9 mouse cellular contexts compared by ENCODE assay signal in genomic region chr19:47909387-47910116, GRCm38 (mm10). TPM values are rescaled to one million over a fixed set of nuclear protein-coding genes. Genes with fewer than 3 reads are reported as not detected.
A peak's percentile ranks its signal among the peaks of the same experiment; 100 is the strongest.
DNase-seq lines count a peak whose midpoint lies in the region; ATAC-seq and TF ChIP-seq lines count a peak whose summit lies in the region.
"Had no signal": no experiment of that assay in that cellular context is flagged by ENCODE, and none has a peak within 500 bp of the region (broad histone marks: within the 10 kb centered on the region; RNA-seq: fewer than 3 reads in every experiment).

No protein-coding gene starts in this region.

- H3K27ac ChIP-seq in cerebellum, adult 2 months (ENCODE audit: insufficient read depth, low read length) = no peak overlapping the region
- peak overlapping the region; percentile 98 for H3K27ac ChIP-seq in limb, embryonic 10.5 days
- H3K27ac ChIP-seq in midbrain, embryonic 15.5 days = peak overlapping the region; percentile 93
- H3K27ac ChIP-seq: macrophage had no signal

- H3K27me3 ChIP-seq in cerebellum, adult 2 months (ENCODE audit: control insufficient read depth, insufficient read depth, low read length) = no peaks in the 10 kb centered on the region
- H3K27me3 ChIP-seq in limb, embryonic 10.5 days (ENCODE audit: low read depth, poor library complexity, severe bottlenecking) = no peaks in the 10 kb centered on the region
- no peaks in the 10 kb centered on the region for H3K27me3 ChIP-seq in midbrain, embryonic 15.5 days (replicated peaks)

- peak; percentile 34 to 39 for DNase-seq in cerebellum, postnatal 10 days
- DNase-seq in cerebellum, adult 2 months = no peak
- peak; percentile 56 for DNase-seq in NIH3T3 (ENCODE audit: low read depth)
- peak; percentile 71 for DNase-seq in forelimb bud, embryonic 11.5 days (ENCODE audit: low read depth, low spot score)
- DNase-seq in limb, embryonic 10.5 days (ENCODE audit: low spot score) = peak; percentile 73
- DNase-seq in cerebellum, postnatal 14 days = no peak
- DNase-seq in urinary bladder, postnatal 25 days (ENCODE audit: low spot score) = no peak

- peaks cover 38% of the 10 kb centered on the region for H3K36me3 ChIP-seq in limb, embryonic 10.5 days
- H3K36me3 ChIP-seq in midbrain, embryonic 15.5 days (replicated peaks) = no peaks in the 10 kb centered on the region

- WGBS in cerebellum, adult 2 months = 5% methylated on average over 10 of the region's 10 CpGs
- 1% methylated on average over 10 of the region's 10 CpGs for WGBS in limb, embryonic 10.5 days
- 3% methylated on average over 10 of the region's 10 CpGs for WGBS in midbrain, embryonic 15.5 days

- no peaks in the 10 kb centered on the region for H3K4me1 ChIP-seq in cerebellum, adult 2 months (ENCODE audit: control insufficient read depth, insufficient read depth, low read length)
- peaks cover 57% of the 10 kb centered on the region for H3K4me1 ChIP-seq in limb, embryonic 10.5 days
- peaks cover 24% of the 10 kb centered on the region for H3K4me1 ChIP-seq in midbrain, embryonic 15.5 days

- TF ChIP-seq CTCF in cerebellum, adult 2 months (IDR thresholded peaks at IDR 0.05; ENCODE audit: borderline replicate concordance, insufficient read depth, low read depth, low read length) = no peak

- no peaks in the 10 kb centered on the region for H3K9me3 ChIP-seq in limb, embryonic 10.5 days (replicated peaks)
- no peaks in the 10 kb centered on the region for H3K9me3 ChIP-seq in midbrain, embryonic 15.5 days

- H3K4me2 ChIP-seq in midbrain, embryonic 15.5 days = peak overlapping the region; percentile 54

- no peak for TF ChIP-seq POLR2A in cerebellum, adult 2 months (IDR thresholded peaks at IDR 0.05; ENCODE audit: borderline replicate concordance, insufficient read depth, low read length)

- ATAC-seq in midbrain, embryonic 15.5 days (replicated peaks) = peak; percentile 83

- peak overlapping the region; percentile 47 for H3K9ac ChIP-seq in midbrain, embryonic 15.5 days

- no peak overlapping the region for H3K4me3 ChIP-seq in cerebellum, adult 2 months (replicated peaks; ENCODE audit: insufficient read depth, low read depth, low read length)
- H3K4me3 ChIP-seq in limb, embryonic 10.5 days = peak overlapping the region; percentile 52
- peak overlapping the region; percentile 30 for H3K4me3 ChIP-seq in midbrain, embryonic 15.5 days

RNA-seq across cellular contexts. Expression of gene Cfap43, which starts 9.5 kb away (rescaled TPM):
- 0.86 and 1.00 TPM in 2 replicates for polyA plus RNA-seq in cerebellum, adult 2 months (2012; rRNA removed)
- 0.05 and 0.09 TPM in 2 replicates for polyA plus RNA-seq in limb, embryonic 10.5 days (2016; fragmentation: Nextera tagmentation; extraction: Ambion mirVana)
- polyA plus RNA-seq in midbrain, embryonic 15.5 days (2015; fragmentation: Nextera tagmentation; extraction: Ambion mirVana) = 1.5 and 1.8 TPM in 2 replicates

RNA-seq across cellular contexts. Expression of gene Itprip, which starts 9.5 kb away (rescaled TPM):
- 0.52 and 0.57 TPM in 2 replicates for polyA plus RNA-seq in cerebellum, adult 2 months (2012; rRNA removed)
- 19.0 and 27.5 TPM in 2 replicates for polyA plus RNA-seq in limb, embryonic 10.5 days (2016; fragmentation: Nextera tagmentation; extraction: Ambion mirVana)
- polyA plus RNA-seq in midbrain, embryonic 15.5 days (2015; fragmentation: Nextera tagmentation; extraction: Ambion mirVana) = 5.1 and 5.7 TPM in 2 replicates

RNA-seq across cellular contexts. Expression of gene Cfap58, which starts 27.9 kb away (rescaled TPM):
- polyA plus RNA-seq in cerebellum, adult 2 months (2012; rRNA removed) = 0.07 and 0.10 TPM in 2 replicates
- not detected in 2 replicates for polyA plus RNA-seq in limb, embryonic 10.5 days (2016; fragmentation: Nextera tagmentation; extraction: Ambion mirVana)
- 0.41 and 0.65 TPM in 2 replicates for polyA plus RNA-seq in midbrain, embryonic 15.5 days (2015; fragmentation: Nextera tagmentation; extraction: Ambion mirVana)
- polyA plus RNA-seq: macrophage had no signal

RNA-seq across cellular contexts. Expression of gene Gsto2, which starts 44.2 kb away (rescaled TPM):
- 2.5 and 2.9 TPM in 2 replicates for polyA plus RNA-seq in cerebellum, adult 2 months (2012; rRNA removed)
- 0.59 and 1.0 TPM in 2 replicates for polyA plus RNA-seq in limb, embryonic 10.5 days (2016; fragmentation: Nextera tagmentation; extraction: Ambion mirVana)
- polyA plus RNA-seq in midbrain, embryonic 15.5 days (2015; fragmentation: Nextera tagmentation; extraction: Ambion mirVana) = 0.74 and 1.4 TPM in 2 replicates

RNA-seq across cellular contexts. Expression of gene Gsto1, which starts 54.8 kb away (rescaled TPM):
- 40.5 and 42.1 TPM in 2 replicates for polyA plus RNA-seq in cerebellum, adult 2 months (2012; rRNA removed)
- polyA plus RNA-seq in limb, embryonic 10.5 days (2016; fragmentation: Nextera tagmentation; extraction: Ambion mirVana) = 241 and 258 TPM in 2 replicates
- polyA plus RNA-seq in midbrain, embryonic 15.5 days (2015; fragmentation: Nextera tagmentation; extraction: Ambion mirVana) = 136 and 139 TPM in 2 replicates

Comparison
In these comparisons a context has a peak if more than half of its experiments do, and no peak if none do; other contexts are left out.
1. DNase-seq: peak in cerebellum, postnatal 10 days (2 of 2), NIH3T3 (single experiment), forelimb bud, embryonic 11.5 days (single experiment) and limb, embryonic 10.5 days (single experiment); none in cerebellum, adult 2 months (0 of 2), cerebellum, postnatal 14 days (0 of 2) and urinary bladder, postnatal 25 days (single experiment).